Mouse (Mus musculus) cortical plate, adult 2 months (tissue): ENCODE results near the gene Smyd1.

Source experiments
- CTCF ChIP-seq: fragments of 200-500 bp; IDR thresholded peaks from 2 replicates; pipeline ENCODE4 v1.5.1; 2011; ENCODE audit warnings: mild to moderate bottlenecking, control low read depth, low read length; ENCODE audit not compliant: insufficient read depth; ENCODE audit errors: extremely low read depth
- POLR2A ChIP-seq: fragments of 200-500 bp; IDR thresholded peaks from 2 replicates; pipeline ENCODE4 v1.6.1; 2011; ENCODE audit warnings: mild to moderate bottlenecking, low read length, control low read depth; ENCODE audit not compliant: insufficient read depth; ENCODE audit errors: extremely low read depth

DNA sequence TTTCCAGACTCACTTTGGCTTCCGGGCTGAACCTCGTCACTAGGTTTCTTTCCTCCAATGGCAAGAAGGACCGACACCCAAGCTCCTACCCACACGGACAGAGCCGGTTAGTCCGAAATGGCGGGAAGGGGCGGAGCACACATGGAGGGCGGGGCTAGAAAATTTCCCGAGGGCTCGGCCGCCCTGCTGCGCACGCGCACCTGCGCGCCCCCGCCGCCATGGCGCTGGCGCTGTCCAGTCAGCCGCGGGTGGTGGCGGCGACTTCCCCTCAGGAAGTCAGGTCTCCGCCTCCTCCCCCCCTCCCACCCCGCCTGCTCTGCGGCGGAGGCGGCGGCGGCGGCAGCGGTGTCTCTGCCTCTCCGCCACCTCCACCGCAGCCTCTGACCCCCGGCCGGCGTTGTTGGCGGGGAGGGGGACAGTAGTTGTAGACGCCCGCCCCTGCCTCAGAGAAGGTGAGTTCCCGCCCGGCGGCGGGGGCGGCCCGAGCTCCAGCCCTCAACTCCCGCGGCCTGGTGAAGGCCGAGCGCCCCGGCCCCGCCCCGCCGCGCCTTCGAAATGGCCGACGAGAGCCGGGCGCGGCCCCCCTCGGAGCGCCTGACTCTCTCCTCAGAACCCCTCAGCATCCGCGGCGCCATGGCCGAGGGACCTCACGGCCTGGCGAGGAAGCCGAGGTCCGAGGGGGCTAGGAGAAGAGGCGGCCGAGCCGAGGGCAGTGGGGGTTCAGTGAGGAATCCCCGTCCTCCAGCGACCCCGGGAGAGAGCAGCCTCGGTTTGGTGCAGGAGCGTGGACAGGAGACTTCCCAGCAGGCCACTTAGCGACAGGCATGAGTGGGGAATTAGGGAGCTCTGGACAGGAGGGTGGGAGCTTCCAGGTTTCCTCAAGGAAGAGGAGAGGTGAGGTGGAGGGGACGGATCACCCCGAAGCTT lies 50.4 kb downstream of the Smyd1 start, which contains the start of gene Krcc1:
- TF ChIP-seq CTCF: no peak
- TF ChIP-seq POLR2A: peak; percentile 76; the same call in 1 of the 2 replicates
